Mouse (Mus musculus) hindlimb bud, embryonic 11.5 days (tissue): Measurements from ENCODE around the gene Tas2r118.

Experiments used
- DNase-seq: peaks from one replicate; pipeline ENCODE4 v3.0.0-alpha.2; 2012; ENCODE audit warnings: low read depth, low spot score; ENCODE audit errors: extremely low spot score

Tas2r118 gene

DNA sequence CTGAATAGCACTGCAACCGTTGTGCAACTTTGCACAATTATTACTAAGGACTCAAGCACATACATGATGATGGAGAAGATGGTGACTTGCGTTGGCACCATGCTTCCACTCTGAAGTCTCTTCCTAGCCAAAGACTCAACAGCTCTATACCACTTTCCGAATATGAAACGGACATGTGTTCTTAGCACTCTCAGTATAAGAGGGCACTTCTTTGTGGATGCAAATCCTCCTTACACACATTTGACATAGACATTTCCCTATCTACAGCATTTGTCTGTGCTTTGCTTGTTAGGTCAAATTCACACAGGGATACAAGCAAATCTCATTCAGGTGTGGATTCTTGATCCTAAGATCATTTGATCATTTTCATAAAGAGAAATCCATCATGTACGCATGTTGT, at the start of gene Tas2r118:
TSS of gene Tas2r118 (minus strand) at position 101 of the 400 bp plus-strand sequence.
- no peak for DNase-seq

GRCm38 (mm10) chr6:24018320-24018719, 48.5 kb upstream of the Tas2r118 start:
- no peak for DNase-seq

GRCm38 (mm10) chr6:23993276-23993675, 23.4 kb upstream of the Tas2r118 start:
- DNase-seq = no peak

DNA sequence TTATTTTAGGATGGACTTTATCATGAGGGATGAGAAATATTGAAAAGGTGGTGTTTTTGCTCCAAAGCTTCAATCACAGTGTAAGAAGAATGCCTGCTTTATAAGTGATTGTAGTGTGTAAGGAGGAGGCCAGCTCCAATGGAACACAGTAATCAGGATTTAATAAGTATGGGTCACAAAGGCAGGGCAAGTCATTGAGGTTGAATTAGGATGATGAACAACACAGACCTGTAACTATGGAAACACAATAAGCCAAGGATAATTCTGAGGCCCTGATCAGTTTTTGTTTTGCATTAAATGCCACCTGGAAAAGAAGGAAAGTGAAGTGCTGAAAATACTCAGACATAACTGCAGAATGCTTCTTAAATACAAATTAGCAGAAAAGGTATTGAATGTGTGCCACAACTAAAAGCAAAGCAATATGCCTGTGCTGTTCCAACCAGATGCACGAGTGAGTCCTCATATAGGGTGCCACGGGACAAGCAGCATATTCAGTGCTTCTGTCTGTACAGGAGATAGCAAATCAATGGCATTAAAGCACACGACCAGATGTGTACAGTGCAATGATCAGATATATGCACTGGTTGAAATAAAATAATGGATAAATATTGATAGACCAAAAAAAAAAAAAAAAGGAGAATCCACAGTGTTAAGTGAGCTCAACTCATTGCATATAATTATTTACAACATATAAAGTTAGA, 21.0 kb upstream of the Tas2r118 start:
- peak; percentile 28 for DNase-seq

DNA sequence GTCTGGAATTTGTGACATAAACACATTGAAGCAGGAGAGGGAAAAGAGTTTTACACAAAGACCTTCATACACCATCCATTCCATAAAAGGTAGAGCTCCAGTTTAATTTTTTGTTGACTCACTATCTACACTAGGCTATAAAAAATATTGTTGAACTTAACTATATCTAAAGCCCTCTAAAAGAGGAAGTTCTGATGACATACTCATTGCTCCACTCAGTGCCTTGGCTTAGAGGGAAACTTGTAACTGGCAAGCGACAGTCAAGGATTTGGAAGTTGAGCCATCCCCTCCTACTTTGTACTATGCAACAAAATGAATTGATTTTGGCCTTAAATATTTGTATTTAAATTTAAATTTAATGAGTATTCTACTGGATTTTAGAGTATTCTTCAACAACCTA, 16.4 kb upstream of the Tas2r118 start:
- DNase-seq = no peak

GRCm38 (mm10) chr6:23966980-23967379, 2.9 kb downstream of the Tas2r118 start:
- DNase-seq = no peak

- no peak for DNase-seq
Measured at GRCm38 (mm10) chr6:23965925-23966324, 3.9 kb downstream of the Tas2r118 start.

DNA sequence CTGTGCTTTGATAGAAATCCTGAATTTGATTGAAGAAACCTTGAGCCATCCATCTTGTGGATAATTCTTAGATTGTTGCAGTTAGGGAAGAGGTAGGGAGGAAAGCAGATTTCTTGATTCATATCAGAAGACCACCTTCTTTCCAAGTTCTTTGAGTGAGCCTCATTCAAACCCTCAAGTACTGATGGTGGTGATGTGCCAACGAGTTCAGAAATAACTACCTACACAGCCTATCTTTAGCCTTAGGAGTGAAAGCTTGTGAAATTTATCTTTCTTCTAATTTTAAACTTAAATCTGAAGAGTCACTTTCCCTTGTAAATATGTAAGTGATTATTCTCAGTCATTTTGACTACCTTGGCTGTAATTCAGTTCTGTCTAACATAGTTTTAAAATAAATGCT, 6.1 kb downstream of the Tas2r118 start:
- DNase-seq = no peak

DNA sequence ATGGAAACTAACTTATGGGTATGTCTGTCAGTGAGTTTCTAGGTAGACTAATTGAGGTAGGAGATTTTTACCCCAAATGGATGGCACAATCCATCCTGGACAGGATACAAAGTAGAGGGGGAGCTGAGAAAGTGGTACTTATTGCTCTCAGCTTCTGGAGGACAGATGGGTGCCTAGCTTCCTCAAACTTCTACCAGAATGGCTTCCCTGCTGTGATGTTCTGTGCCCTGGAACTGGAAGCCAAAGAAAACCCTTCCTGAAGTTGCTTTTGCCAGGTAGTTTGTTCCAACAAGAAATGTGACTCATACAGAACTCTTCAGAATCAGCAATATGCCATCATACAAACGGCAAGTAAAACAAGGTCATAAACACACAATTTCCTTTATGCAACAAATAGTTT, 29.1 kb downstream of the Tas2r118 start:
- no peak for DNase-seq

- peak; percentile 50 for DNase-seq
Measured at GRCm38 (mm10) chr6:23938575-23939488, 31.0 kb downstream of the Tas2r118 start.

DNA sequence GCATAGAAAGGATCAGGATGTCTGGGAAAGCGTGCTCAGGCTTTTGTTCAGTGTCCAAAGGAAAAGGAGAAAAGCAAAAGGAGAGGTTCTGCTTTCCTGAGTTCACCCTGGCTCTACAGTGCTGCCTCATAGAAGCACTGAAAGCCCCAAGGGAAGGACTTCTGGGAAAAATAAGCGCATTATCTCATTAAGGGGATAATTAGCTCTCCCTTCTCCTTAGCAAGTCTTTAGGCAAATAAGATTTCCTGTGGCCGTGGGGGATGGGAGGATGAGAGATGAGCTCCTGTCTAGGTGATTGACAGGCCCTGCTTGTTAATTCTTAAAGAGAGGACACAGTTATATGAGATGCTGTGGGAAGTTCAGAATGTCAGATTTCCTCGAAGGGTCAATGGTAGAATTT, 33.4 kb downstream of the Tas2r118 start:
- no peak for DNase-seq

DNA sequence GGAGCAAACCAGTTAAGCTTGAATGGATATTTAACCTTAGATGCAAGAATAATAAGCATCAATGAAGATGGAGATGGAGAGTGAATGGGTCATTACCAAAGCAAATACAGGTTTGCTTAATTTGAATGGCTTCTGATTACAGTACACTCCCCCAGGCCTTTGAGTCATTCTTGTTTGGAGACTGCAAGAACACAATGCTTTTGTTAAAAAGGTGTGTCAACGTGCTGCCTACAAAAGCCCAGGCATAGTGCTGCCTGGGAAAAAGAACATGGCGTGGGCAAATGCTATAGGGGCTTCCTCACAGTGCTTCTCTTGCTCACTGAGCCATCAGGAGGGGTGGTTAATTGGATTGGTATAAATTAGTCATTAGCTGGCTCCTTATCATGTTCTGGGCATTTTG, 46.1 kb downstream of the Tas2r118 start:
- no peak for DNase-seq
